Mouse (Mus musculus): ENCODE results near the gene Abl1. TPM values are rescaled to one million over a fixed set of nuclear protein-coding genes. Genes with fewer than 3 reads are reported as not detected.

The Abl1 gene
- total and polyA plus RNA-seq, 3 experiments, result 9.8 to 22.4 (median 15.2) TPM

DNA sequence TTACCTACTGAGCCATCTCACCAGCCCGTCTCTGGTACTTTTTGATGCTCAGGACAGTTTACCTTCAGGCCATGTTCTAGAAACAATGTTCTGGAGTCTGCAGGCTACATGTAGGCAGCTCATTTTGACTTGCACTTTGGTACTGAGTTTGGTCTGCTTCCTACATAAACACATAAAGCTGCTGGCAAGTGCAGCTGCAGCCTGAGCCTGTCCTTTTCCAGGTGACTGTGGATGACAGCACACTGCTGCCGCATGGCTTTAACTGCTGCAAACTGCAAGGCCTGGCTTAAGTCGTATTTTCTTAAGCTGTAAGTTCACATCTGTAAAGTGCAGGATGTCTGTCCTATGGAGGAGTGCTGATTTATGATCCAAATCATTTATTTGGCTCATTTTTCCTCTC lies 44.3 kb downstream of the Abl1 start:
- dilution Hi-C loops (cut with MboI; ENCODE audit: extremely low pct_ligation_motif_present, extremely low pct_unique_long_range_greater_than_20kb, low sequenced_read_pairs), result no loop called here
- no peak for DNase-seq (ENCODE audit: extremely low read depth)
- in situ Hi-C loops (cut with MboI; ENCODE audit: low pct_ligation_motif_present, low pct_unique_long_range_greater_than_20kb, low sequenced_read_pairs), result no loop called here
- Histone ChIP-seq H3K36me3 (replicated peaks in 1 of 2; ENCODE audit: control insufficient read depth in 1 of 2, insufficient read depth in 1 of 2, low read length in 1 of 2) (peaks cover 0 to 20% of the 10 kb centered on the region in 2 experiments), H3K4me2 (ENCODE audit: insufficient read depth, low read depth, poor library complexity, severe bottlenecking) (no peak overlapping the region), H3K79me2 (replicated peaks; ENCODE audit: control insufficient read depth, extremely low read depth, insufficient read depth, poor library complexity, severe bottlenecking) (no peaks in the 10 kb centered on the region), H3K27ac (ENCODE audit: insufficient read depth, low read depth) (no peak overlapping the region), H3K9me3 (replicated peaks; ENCODE audit: low read length) (no peaks in the 10 kb centered on the region), H3K27me3 (replicated peaks) (no peaks in the 10 kb centered on the region), H3K4me1 (ENCODE audit: control insufficient read depth in 1 of 2, insufficient read depth in 2 of 2) (peaks cover 3 to 13% of the 10 kb centered on the region in 2 experiments), H3K9ac (ENCODE audit: insufficient read depth, low read depth) (no peak overlapping the region), H3K4me3 (replicated peaks in 1 of 3; ENCODE audit: low read depth in 2 of 3, low read length in 2 of 3, poor library complexity in 1 of 3) (no peak overlapping the region)
- TF ChIP-seq CTCF (conservative IDR thresholded peaks at IDR 0.05 in 1 of 2, IDR thresholded peaks at IDR 0.05 in 1 of 2; ENCODE audit: low read depth in 2 of 2, low read length in 2 of 2) (no peak), HCFC1 (IDR thresholded peaks at IDR 0.05; ENCODE audit: low read depth, low read length) (no peak), SIN3A (IDR thresholded peaks at IDR 0.05; ENCODE audit: low read length) (no peak), MAZ (IDR thresholded peaks at IDR 0.05; ENCODE audit: low read depth, low read length) (no peak), EP300 (IDR thresholded peaks at IDR 0.05; ENCODE audit: low read length) (no peak), CHD1 (IDR thresholded peaks at IDR 0.05; ENCODE audit: low read depth, low read length) (no peak), GABPA (IDR thresholded peaks at IDR 0.05; ENCODE audit: insufficient replicate concordance, low read depth, low read length) (no peak), RAD21 (IDR thresholded peaks at IDR 0.05; ENCODE audit: low read depth, low read length) (no peak), NRF1 (IDR thresholded peaks at IDR 0.05; ENCODE audit: low read depth, low read length) (no peak), ZKSCAN1 (IDR thresholded peaks at IDR 0.05; ENCODE audit: borderline replicate concordance, low read depth, low read length) (no peak)

GRCm38 (mm10) chr2:31733558-31733957 lies 45.4 kb downstream of the Abl1 start:
- peaks cover 0 to 3% of the 10 kb centered on the region in 2 experiments; a peak in 2 of 4 replicates for H3K4me1 ChIP-seq (ENCODE audit: control insufficient read depth in 1 of 2, insufficient read depth in 2 of 2)
- no peak overlapping the region for H3K4me2 ChIP-seq (ENCODE audit: insufficient read depth, low read depth, poor library complexity, severe bottlenecking)
- DNase-seq (ENCODE audit: extremely low read depth), result no peak
- H3K9ac ChIP-seq (ENCODE audit: insufficient read depth, low read depth), result no peak overlapping the region
- H3K9me3 ChIP-seq (replicated peaks; ENCODE audit: low read length), result no peaks in the 10 kb centered on the region
- TF ChIP-seq NELFE (IDR thresholded peaks at IDR 0.05; ENCODE audit: low read depth, low read length) (no peak), CHD2 (IDR thresholded peaks at IDR 0.05; ENCODE audit: low read length) (no peak)
- peaks cover 0 to 26% of the 10 kb centered on the region in 2 experiments for H3K36me3 ChIP-seq (replicated peaks in 1 of 2; ENCODE audit: control insufficient read depth in 1 of 2, insufficient read depth in 1 of 2, low read length in 1 of 2)
- in situ Hi-C loops (cut with MboI; ENCODE audit: low pct_ligation_motif_present, low pct_unique_long_range_greater_than_20kb, low sequenced_read_pairs) (no loop called here), dilution Hi-C loops (cut with MboI; ENCODE audit: extremely low pct_ligation_motif_present, extremely low pct_unique_long_range_greater_than_20kb, low sequenced_read_pairs) (no loop called here)
- H3K4me3 ChIP-seq (replicated peaks in 1 of 3; ENCODE audit: low read depth in 2 of 3, low read length in 2 of 3, poor library complexity in 1 of 3), result no peak overlapping the region
- no peaks in the 10 kb centered on the region for H3K79me2 ChIP-seq (replicated peaks; ENCODE audit: control insufficient read depth, extremely low read depth, insufficient read depth, poor library complexity, severe bottlenecking)
- no peaks in the 10 kb centered on the region for H3K27me3 ChIP-seq (replicated peaks)
- no peak overlapping the region for H3K27ac ChIP-seq (ENCODE audit: insufficient read depth, low read depth)

GRCm38 (mm10) chr2:31739041-31739440 lies 50.9 kb downstream of the Abl1 start:
- H3K27ac ChIP-seq (ENCODE audit: insufficient read depth, low read depth), result no peak overlapping the region
- no peak for DNase-seq (ENCODE audit: extremely low read depth)
- no peaks in the 10 kb centered on the region for H3K4me1 ChIP-seq (ENCODE audit: control insufficient read depth in 1 of 2, insufficient read depth in 2 of 2)
- dilution Hi-C loops (cut with MboI; ENCODE audit: extremely low pct_ligation_motif_present, extremely low pct_unique_long_range_greater_than_20kb, low sequenced_read_pairs) (no loop called here), in situ Hi-C loops (cut with MboI; ENCODE audit: low pct_ligation_motif_present, low pct_unique_long_range_greater_than_20kb, low sequenced_read_pairs) (no loop called here)
- H3K4me2 ChIP-seq (ENCODE audit: insufficient read depth, low read depth, poor library complexity, severe bottlenecking), result no peak overlapping the region
- no peaks in the 10 kb centered on the region for H3K9me3 ChIP-seq (replicated peaks; ENCODE audit: low read length)
- H3K27me3 ChIP-seq (replicated peaks), result no peaks in the 10 kb centered on the region
- no peaks in the 10 kb centered on the region for H3K79me2 ChIP-seq (replicated peaks; ENCODE audit: control insufficient read depth, extremely low read depth, insufficient read depth, poor library complexity, severe bottlenecking)
- no peak overlapping the region for H3K4me3 ChIP-seq (replicated peaks in 1 of 3; ENCODE audit: low read depth in 2 of 3, low read length in 2 of 3, poor library complexity in 1 of 3)
- TF ChIP-seq EP300 (IDR thresholded peaks at IDR 0.05; ENCODE audit: low read length) (no peak), POLR2AphosphoS2 (IDR thresholded peaks at IDR 0.05; ENCODE audit: low read depth, low read length) (no peak), PAX5 (IDR thresholded peaks at IDR 0.05; ENCODE audit: low read length) (no peak), USF1 (IDR thresholded peaks at IDR 0.05; ENCODE audit: low read depth, low read length) (no peak), SIN3A (IDR thresholded peaks at IDR 0.05; ENCODE audit: low read length) (no peak), HCFC1 (IDR thresholded peaks at IDR 0.05; ENCODE audit: low read depth, low read length) (no peak), ZNF384 (IDR thresholded peaks at IDR 0.05; ENCODE audit: low read depth, low read length) (no peak), TCF12 (IDR thresholded peaks at IDR 0.05; ENCODE audit: low read depth, low read length) (no peak), JUN (IDR thresholded peaks at IDR 0.05; ENCODE audit: insufficient read depth, low read depth, low read length) (no peak), CHD2 (IDR thresholded peaks at IDR 0.05; ENCODE audit: low read length) (no peak)
- H3K36me3 ChIP-seq (replicated peaks in 1 of 2; ENCODE audit: control insufficient read depth in 1 of 2, insufficient read depth in 1 of 2, low read length in 1 of 2), result peaks cover 0 to 23% of the 10 kb centered on the region in 2 experiments
- no peak overlapping the region for H3K9ac ChIP-seq (ENCODE audit: insufficient read depth, low read depth)

Data from CH12.LX (cell line).